Mouse (Mus musculus) heart, postnatal 36 days (tissue): Measurements from ENCODE around the gene Slc12a8. TPM values are rescaled to one million over a fixed set of nuclear protein-coding genes. Genes with fewer than 3 reads are reported as not detected.

Source experiments
- total RNA-seq, 2 experiments: library from RNA; stranded (reverse); gene quantifications; 2 replicates each; pipeline ENCODE4 v1.2.3; 2021

The Slc12a8 gene
- total RNA-seq, 2 experiments from 2014 or later, result 0.43 to 0.44 TPM

Other genes starting within 250 kb of the Slc12a8 start
- gene Zfp148, start 136.5 kb upstream of the Slc12a8 start, total RNA-seq, result 10 to 100 TPM; 37.8 to 37.9 TPM
- gene Heg1, start 167.0 kb downstream of the Slc12a8 start, total RNA-seq, result 100 to 1,000 TPM; 136 to 157 TPM